Mouse (Mus musculus): ENCODE measurements at regions not wholly inside any gene's neighbourhood (a gene's known extent, or its start where the extent isn't known, plus 50 kb on each side); places are given as distances from the start of the nearest gene placed in this dataset.
A peak's percentile ranks its signal among the peaks of the same experiment; 100 is the strongest.

GRCm38 (mm10) chr2:61453490-61454281 lies 124.7 kb upstream of the Tank start:
- Histone ChIP-seq H3K36me3 (ENCODE audit: insufficient read depth) (no peaks in the 10 kb centered on the region), H3K4me1 (ENCODE audit: insufficient read depth) (no peaks in the 10 kb centered on the region; the same call in 1 of the 2 replicates), H3K27ac (ENCODE audit: low read depth) (peak overlapping the region; percentile 32; the same call in 1 of the 2 replicates), H3K4me3 (ENCODE audit: low read depth, low read length) (peak overlapping the region; percentile 33), H3K27me3 (ENCODE audit: insufficient read depth, low read length) (no peaks in the 10 kb centered on the region), H3K4me2 (peak overlapping the region; percentile 68), H3K9ac (peak overlapping the region; percentile 18; the same call in 1 of the 2 replicates), H3K9me3 (ENCODE audit: low read depth, low read length) (no peaks in the 10 kb centered on the region)
- no peak for TF ChIP-seq CTCF (IDR thresholded peaks at IDR 0.05; ENCODE audit: low read depth)
- 22% methylated on average over 14 of the region's 14 CpGs for WGBS
- DNase-seq (peak; percentile 56), ATAC-seq (ENCODE audit: insufficient read depth) (peak; percentile 67)

GRCm38 (mm10) chr2:61452581-61452980 lies 125.8 kb upstream of the Tank start:
- H3K36me3 ChIP-seq (ENCODE audit: insufficient read depth), result no peaks in the 10 kb centered on the region
- no peak overlapping the region for H3K9ac ChIP-seq
- H3K27me3 ChIP-seq (ENCODE audit: insufficient read depth, low read length), result no peaks in the 10 kb centered on the region
- no peaks in the 10 kb centered on the region for H3K9me3 ChIP-seq (ENCODE audit: low read depth, low read length)
- H3K27ac ChIP-seq (ENCODE audit: low read depth), result no peak overlapping the region
- no peak overlapping the region for H3K4me2 ChIP-seq
- H3K4me1 ChIP-seq (ENCODE audit: insufficient read depth), result no peaks in the 10 kb centered on the region; the same call in 1 of the 2 replicates
- 65% methylated on average over 1 of the region's 1 CpGs for WGBS
- no peak overlapping the region for H3K4me3 ChIP-seq (ENCODE audit: low read depth, low read length)
- no peak for ATAC-seq (ENCODE audit: insufficient read depth)
- no peak for TF ChIP-seq CTCF (IDR thresholded peaks at IDR 0.05; ENCODE audit: low read depth)
- no peak for DNase-seq

GRCm38 (mm10) chr2:61450731-61451130 lies 127.7 kb upstream of the Tank start:
- Histone ChIP-seq H3K27ac (ENCODE audit: low read depth) (no peak overlapping the region), H3K9me3 (ENCODE audit: low read depth, low read length) (no peaks in the 10 kb centered on the region), H3K27me3 (ENCODE audit: insufficient read depth, low read length) (no peaks in the 10 kb centered on the region), H3K36me3 (ENCODE audit: insufficient read depth) (no peaks in the 10 kb centered on the region), H3K4me3 (ENCODE audit: low read depth, low read length) (no peak overlapping the region), H3K9ac (no peak overlapping the region), H3K4me2 (no peak overlapping the region), H3K4me1 (ENCODE audit: insufficient read depth) (no peaks in the 10 kb centered on the region; the same call in 1 of the 2 replicates)
- no peak for ATAC-seq (ENCODE audit: insufficient read depth)
- 66% methylated on average over 3 of the region's 3 CpGs for WGBS
- no peak for TF ChIP-seq CTCF (IDR thresholded peaks at IDR 0.05; ENCODE audit: low read depth)
- DNase-seq, result no peak

- H3K36me3 ChIP-seq (ENCODE audit: insufficient read depth), result no peaks in the 10 kb centered on the region
- TF ChIP-seq CTCF (IDR thresholded peaks at IDR 0.05; ENCODE audit: low read depth), result no peak
- WGBS, result 73% methylated on average over 3 of the region's 3 CpGs
- H3K27me3 ChIP-seq (ENCODE audit: insufficient read depth, low read length), result no peaks in the 10 kb centered on the region
- no peaks in the 10 kb centered on the region for H3K9me3 ChIP-seq (ENCODE audit: low read depth, low read length)
- H3K4me2 ChIP-seq, result no peak overlapping the region
- no peak overlapping the region for H3K4me3 ChIP-seq (ENCODE audit: low read depth, low read length)
- ATAC-seq (ENCODE audit: insufficient read depth), result no peak
- H3K27ac ChIP-seq (ENCODE audit: low read depth), result no peak overlapping the region
- no peaks in the 10 kb centered on the region for H3K4me1 ChIP-seq (ENCODE audit: insufficient read depth)
- no peak for DNase-seq
- no peak overlapping the region for H3K9ac ChIP-seq
Observed at GRCm38 (mm10) chr2:61436591-61436990, 141.8 kb upstream of the Tank start.

GRCm38 (mm10) chr2:61407881-61408280 lies 170.5 kb upstream of the Tank start:
- 86% methylated on average over 7 of the region's 7 CpGs for WGBS

GRCm38 (mm10) chr2:61406104-61406751 lies 172.2 kb upstream of the Tank start:
- no peak for TF ChIP-seq CTCF (IDR thresholded peaks at IDR 0.05; ENCODE audit: low read depth)
- H3K4me1 ChIP-seq (ENCODE audit: insufficient read depth), result peaks cover 6% of the 10 kb centered on the region; the same call in 1 of the 2 replicates
- no peak overlapping the region for H3K9ac ChIP-seq
- no peaks in the 10 kb centered on the region for H3K36me3 ChIP-seq (ENCODE audit: insufficient read depth)
- 74% methylated on average over 8 of the region's 8 CpGs for WGBS
- H3K9me3 ChIP-seq (ENCODE audit: low read depth, low read length), result no peaks in the 10 kb centered on the region
- no peaks in the 10 kb centered on the region for H3K27me3 ChIP-seq (ENCODE audit: insufficient read depth, low read length)
- no peak for DNase-seq
- ATAC-seq (ENCODE audit: insufficient read depth), result no peak
- H3K4me2 ChIP-seq, result no peak overlapping the region
- no peak overlapping the region for H3K4me3 ChIP-seq (ENCODE audit: low read depth, low read length)
- H3K27ac ChIP-seq (ENCODE audit: low read depth), result no peak overlapping the region

More at GRCm38 (mm10) chr2:61407881-61408280, 170.5 kb upstream of the Tank start:
- no peak overlapping the region for H3K4me2 ChIP-seq
- H3K4me1 ChIP-seq (ENCODE audit: insufficient read depth), result no peaks in the 10 kb centered on the region
- TF ChIP-seq CTCF (IDR thresholded peaks at IDR 0.05; ENCODE audit: low read depth), result no peak
- no peak overlapping the region for H3K4me3 ChIP-seq (ENCODE audit: low read depth, low read length)
- DNase-seq, result no peak
- ATAC-seq (ENCODE audit: insufficient read depth), result no peak
- H3K27me3 ChIP-seq (ENCODE audit: insufficient read depth, low read length), result no peaks in the 10 kb centered on the region
- no peaks in the 10 kb centered on the region for H3K9me3 ChIP-seq (ENCODE audit: low read depth, low read length)
- no peak overlapping the region for H3K9ac ChIP-seq
- H3K36me3 ChIP-seq (ENCODE audit: insufficient read depth), result no peaks in the 10 kb centered on the region
- H3K27ac ChIP-seq (ENCODE audit: low read depth), result no peak overlapping the region

GRCm38 (mm10) chr2:61405261-61405660 lies 173.1 kb upstream of the Tank start:
- Histone ChIP-seq H3K9ac (no peak overlapping the region), H3K9me3 (ENCODE audit: low read depth, low read length) (no peaks in the 10 kb centered on the region), H3K36me3 (ENCODE audit: insufficient read depth) (no peaks in the 10 kb centered on the region), H3K4me2 (no peak overlapping the region), H3K27ac (ENCODE audit: low read depth) (no peak overlapping the region), H3K4me1 (ENCODE audit: insufficient read depth) (peaks cover 7% of the 10 kb centered on the region; the same call in 1 of the 2 replicates), H3K27me3 (ENCODE audit: insufficient read depth, low read length) (no peaks in the 10 kb centered on the region), H3K4me3 (ENCODE audit: low read depth, low read length) (no peak overlapping the region)
- ATAC-seq (ENCODE audit: insufficient read depth) (no peak), DNase-seq (no peak)
- no peak for TF ChIP-seq CTCF (IDR thresholded peaks at IDR 0.05; ENCODE audit: low read depth)
- 17% methylated on average over 4 of the region's 4 CpGs for WGBS
